Mouse (Mus musculus): ENCODE measurements around the gene Prkd2. TPM values are rescaled to one million over a fixed set of nuclear protein-coding genes. Genes with fewer than 3 reads are reported as not detected.
A peak's percentile ranks its signal among the peaks of the same experiment; 100 is the strongest.

Gene Prkd2
- polyA plus RNA-seq, 1 experiment from 2014 or later = 15.7 TPM

- Histone ChIP-seq H3K27ac (ENCODE audit: low read depth, low read length) (no peak overlapping the region), H3K36me3 (ENCODE audit: control insufficient read depth, insufficient read depth, low read length) (peaks cover 19% of the 10 kb centered on the region; the same call in 1 of the 2 replicates), H3K4me3 (ENCODE audit: low read length) (no peak overlapping the region), H3K9me3 (ENCODE audit: control insufficient read depth, low read length) (no peaks in the 10 kb centered on the region), H3K4me1 (ENCODE audit: control insufficient read depth, insufficient read depth, low read length) (0 out of 2 replicates have a peak, but pooled peaks cover 3% of the 10 kb centered on the region), H3K9ac (ENCODE audit: low read depth, low read length) (no peak overlapping the region), H3K4me2 (replicated peaks; ENCODE audit: low read depth, low read length) (no peak overlapping the region), H3K27me3 (ENCODE audit: control insufficient read depth, insufficient read depth, low read length) (no peaks in the 10 kb centered on the region)
- no peak for ATAC-seq (ENCODE audit: low FRiP score, low TSS enrichment)
- 81% methylated on average over 3 of the region's 3 CpGs for WGBS
These were observed 24.8 kb downstream of the Prkd2 start for GRCm38 (mm10) chr7:16867488-16867887.

GRCm38 (mm10) chr7:16869497-16869896, 26.8 kb downstream of the Prkd2 start:
- no peaks in the 10 kb centered on the region for H3K27me3 ChIP-seq (ENCODE audit: control insufficient read depth, insufficient read depth, low read length)
- peaks cover 11% of the 10 kb centered on the region; the same call in 1 of the 2 replicates for H3K36me3 ChIP-seq (ENCODE audit: control insufficient read depth, insufficient read depth, low read length)
- WGBS = 15% methylated on average over 16 of the region's 16 CpGs
- peak; percentile 94 for ATAC-seq (ENCODE audit: low FRiP score, low TSS enrichment)
- no peak overlapping the region for H3K9ac ChIP-seq (ENCODE audit: low read depth, low read length)
- no peak overlapping the region for H3K27ac ChIP-seq (ENCODE audit: low read depth, low read length)
- H3K4me3 ChIP-seq (ENCODE audit: low read length) = peak overlapping the region; percentile 16; the same call in 1 of the 2 replicates
- no peaks in the 10 kb centered on the region for H3K9me3 ChIP-seq (ENCODE audit: control insufficient read depth, low read length)
- H3K4me1 ChIP-seq (ENCODE audit: control insufficient read depth, insufficient read depth, low read length) = 0 out of 2 replicates have a peak, but pooled peaks cover 3% of the 10 kb centered on the region
- H3K4me2 ChIP-seq (replicated peaks; ENCODE audit: low read depth, low read length) = peak overlapping the region; percentile 41; the same call in 1 of the 2 replicates

GRCm38 (mm10) chr7:16871600-16871999, 28.9 kb downstream of the Prkd2 start:
- Histone ChIP-seq H3K27me3 (ENCODE audit: control insufficient read depth, insufficient read depth, low read length) (no peaks in the 10 kb centered on the region), H3K36me3 (ENCODE audit: control insufficient read depth, insufficient read depth, low read length) (no peaks in the 10 kb centered on the region; the same call in 1 of the 2 replicates), H3K9me3 (ENCODE audit: control insufficient read depth, low read length) (no peaks in the 10 kb centered on the region), H3K4me3 (ENCODE audit: low read length) (no peak overlapping the region), H3K4me1 (ENCODE audit: control insufficient read depth, insufficient read depth, low read length) (0 out of 2 replicates have a peak, but pooled peaks cover 3% of the 10 kb centered on the region), H3K9ac (ENCODE audit: low read depth, low read length) (no peak overlapping the region), H3K4me2 (replicated peaks; ENCODE audit: low read depth, low read length) (no peak overlapping the region), H3K27ac (ENCODE audit: low read depth, low read length) (no peak overlapping the region)
- no peak for ATAC-seq (ENCODE audit: low FRiP score, low TSS enrichment)
- WGBS = 82% methylated on average over 10 of the region's 10 CpGs

GRCm38 (mm10) chr7:16872478-16872877, 29.8 kb downstream of the Prkd2 start:
- Histone ChIP-seq H3K4me2 (replicated peaks; ENCODE audit: low read depth, low read length) (no peak overlapping the region), H3K36me3 (ENCODE audit: control insufficient read depth, insufficient read depth, low read length) (no peaks in the 10 kb centered on the region; the same call in 1 of the 2 replicates), H3K27me3 (ENCODE audit: control insufficient read depth, insufficient read depth, low read length) (no peaks in the 10 kb centered on the region), H3K27ac (ENCODE audit: low read depth, low read length) (no peak overlapping the region), H3K4me1 (ENCODE audit: control insufficient read depth, insufficient read depth, low read length) (0 out of 2 replicates have a peak, but pooled peaks cover 3% of the 10 kb centered on the region), H3K9me3 (ENCODE audit: control insufficient read depth, low read length) (no peaks in the 10 kb centered on the region), H3K9ac (ENCODE audit: low read depth, low read length) (no peak overlapping the region), H3K4me3 (ENCODE audit: low read length) (no peak overlapping the region)
- WGBS = 91% methylated on average over 9 of the region's 9 CpGs
- no peak for ATAC-seq (ENCODE audit: low FRiP score, low TSS enrichment)

GRCm38 (mm10) chr7:16873392-16873791, 30.7 kb downstream of the Prkd2 start:
- WGBS = 90% methylated on average over 4 of the region's 4 CpGs

GRCm38 (mm10) chr7:16874190-16874589, 31.5 kb downstream of the Prkd2 start:
- H3K36me3 ChIP-seq (ENCODE audit: control insufficient read depth, insufficient read depth, low read length) = no peaks in the 10 kb centered on the region; the same call in 1 of the 2 replicates
- peak overlapping the region; percentile 92 for H3K27ac ChIP-seq (ENCODE audit: low read depth, low read length)
- H3K4me2 ChIP-seq (replicated peaks; ENCODE audit: low read depth, low read length) = peak overlapping the region; percentile 43
- no peaks in the 10 kb centered on the region for H3K9me3 ChIP-seq (ENCODE audit: control insufficient read depth, low read length)
- H3K27me3 ChIP-seq (ENCODE audit: control insufficient read depth, insufficient read depth, low read length) = no peaks in the 10 kb centered on the region
- H3K4me3 ChIP-seq (ENCODE audit: low read length) = peak overlapping the region; percentile 33
- WGBS = 4% methylated on average over 17 of the region's 17 CpGs
- H3K4me1 ChIP-seq (ENCODE audit: control insufficient read depth, insufficient read depth, low read length) = 0 out of 2 replicates have a peak, but pooled peaks cover 3% of the 10 kb centered on the region
- no peak for ATAC-seq (ENCODE audit: low FRiP score, low TSS enrichment)
- no peak overlapping the region; the same call in 1 of the 2 replicates for H3K9ac ChIP-seq (ENCODE audit: low read depth, low read length)

More at GRCm38 (mm10) chr7:16873392-16873791, 30.7 kb downstream of the Prkd2 start:
- H3K36me3 ChIP-seq (ENCODE audit: control insufficient read depth, insufficient read depth, low read length) = no peaks in the 10 kb centered on the region; the same call in 1 of the 2 replicates
- no peak overlapping the region for H3K27ac ChIP-seq (ENCODE audit: low read depth, low read length)
- no peak for ATAC-seq (ENCODE audit: low FRiP score, low TSS enrichment)
- no peaks in the 10 kb centered on the region for H3K9me3 ChIP-seq (ENCODE audit: control insufficient read depth, low read length)
- no peaks in the 10 kb centered on the region for H3K27me3 ChIP-seq (ENCODE audit: control insufficient read depth, insufficient read depth, low read length)
- no peak overlapping the region for H3K4me3 ChIP-seq (ENCODE audit: low read length)
- H3K4me2 ChIP-seq (replicated peaks; ENCODE audit: low read depth, low read length) = no peak overlapping the region
- no peak overlapping the region for H3K9ac ChIP-seq (ENCODE audit: low read depth, low read length)
- H3K4me1 ChIP-seq (ENCODE audit: control insufficient read depth, insufficient read depth, low read length) = 0 out of 2 replicates have a peak, but pooled peaks cover 3% of the 10 kb centered on the region

GRCm38 (mm10) chr7:16874756-16875309, 32.1 kb downstream of the Prkd2 start:
- Histone ChIP-seq H3K4me3 (ENCODE audit: low read length) (peak overlapping the region; percentile 74), H3K9me3 (ENCODE audit: control insufficient read depth, low read length) (no peaks in the 10 kb centered on the region), H3K9ac (ENCODE audit: low read depth, low read length) (no peak overlapping the region; the same call in 1 of the 2 replicates), H3K27me3 (ENCODE audit: control insufficient read depth, insufficient read depth, low read length) (no peaks in the 10 kb centered on the region), H3K36me3 (ENCODE audit: control insufficient read depth, insufficient read depth, low read length) (no peaks in the 10 kb centered on the region; the same call in 1 of the 2 replicates), H3K4me2 (replicated peaks; ENCODE audit: low read depth, low read length) (peak overlapping the region; percentile 83), H3K27ac (ENCODE audit: low read depth, low read length) (peak overlapping the region; percentile 92), H3K4me1 (ENCODE audit: control insufficient read depth, insufficient read depth, low read length) (peaks cover 3% of the 10 kb centered on the region)
- ATAC-seq (ENCODE audit: low FRiP score, low TSS enrichment) = peak; percentile 96
- WGBS = under 1% methylated on average over 33 of the region's 33 CpGs

- H3K9ac ChIP-seq (ENCODE audit: low read depth, low read length) = peak within 1 kb of the TSS; percentile 86
- H3K4me3 ChIP-seq (ENCODE audit: low read length) = peak within 1 kb of the TSS; percentile 74
- H3K36me3 ChIP-seq (ENCODE audit: control insufficient read depth, insufficient read depth, low read length) = no peaks in the 10 kb centered on the region; the same call in 1 of the 2 replicates
- peak within 1 kb of the TSS; percentile 83 for H3K4me2 ChIP-seq (replicated peaks; ENCODE audit: low read depth, low read length)
- ATAC-seq (ENCODE audit: low FRiP score, low TSS enrichment) = no peak
- H3K27me3 ChIP-seq (ENCODE audit: control insufficient read depth, insufficient read depth, low read length) = no peaks in the 10 kb centered on the region
- 10% methylated on average over 1 of the region's 1 CpGs for WGBS
- H3K9me3 ChIP-seq (ENCODE audit: control insufficient read depth, low read length) = no peaks in the 10 kb centered on the region
- H3K4me1 ChIP-seq (ENCODE audit: control insufficient read depth, insufficient read depth, low read length) = peaks cover 4% of the 10 kb centered on the region
- H3K27ac ChIP-seq (ENCODE audit: low read depth, low read length) = peak within 1 kb of the TSS; percentile 92
These were observed 32.4 kb downstream of the Prkd2 start, which contains the start of gene Dact3 for GRCm38 (mm10) chr7:16875310-16875325. Dact3 (plus strand) TSS chr7:16875317.

GRCm38 (mm10) chr7:16875326-16875725, 32.6 kb downstream of the Prkd2 start:
- ATAC-seq (ENCODE audit: low FRiP score, low TSS enrichment) = no peak
- Histone ChIP-seq H3K36me3 (ENCODE audit: control insufficient read depth, insufficient read depth, low read length) (no peaks in the 10 kb centered on the region), H3K4me2 (replicated peaks; ENCODE audit: low read depth, low read length) (peak overlapping the region; percentile 83), H3K27me3 (ENCODE audit: control insufficient read depth, insufficient read depth, low read length) (no peaks in the 10 kb centered on the region), H3K27ac (ENCODE audit: low read depth, low read length) (peak overlapping the region; percentile 63; the same call in 1 of the 2 replicates), H3K9me3 (ENCODE audit: control insufficient read depth, low read length) (no peaks in the 10 kb centered on the region), H3K4me3 (ENCODE audit: low read length) (peak overlapping the region; percentile 74), H3K4me1 (ENCODE audit: control insufficient read depth, insufficient read depth, low read length) (peaks cover 6% of the 10 kb centered on the region), H3K9ac (ENCODE audit: low read depth, low read length) (peak overlapping the region; percentile 86)
- WGBS = under 1% methylated on average over 36 of the region's 42 CpGs
